Mouse (Mus musculus) spleen, postnatal 36 days (tissue): ENCODE results near the gene Spsb1.

ENCODE experiments used
- DNase-seq, 2 experiments: peaks; one replicate each; pipeline ENCODE4 v3.0.0; 2022; ENCODE audit warnings: low spot score in 2 of 2, mixed read lengths in 1 of 2

The Spsb1 gene

DNA sequence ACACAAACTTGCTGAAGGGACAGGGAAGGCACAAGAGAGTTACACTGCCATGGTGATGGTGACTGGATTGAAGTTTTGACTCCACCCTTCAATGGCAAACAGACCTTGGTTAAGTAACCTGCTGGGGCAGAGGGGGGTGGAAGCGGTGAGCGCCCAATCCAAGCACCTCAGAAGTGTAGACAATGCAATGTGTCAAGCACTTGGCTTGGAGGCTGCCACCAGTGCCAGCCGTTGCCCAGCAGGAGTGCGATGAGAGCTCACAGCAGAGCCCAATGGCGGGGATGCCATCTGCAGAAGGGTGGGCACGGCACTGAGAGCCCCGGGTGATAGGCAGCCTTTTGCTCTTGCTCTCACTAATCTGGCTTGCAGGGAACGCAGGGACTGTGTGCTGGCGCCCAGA lies 2.6 kb downstream of the Spsb1 start:
- no peak for DNase-seq

DNA sequence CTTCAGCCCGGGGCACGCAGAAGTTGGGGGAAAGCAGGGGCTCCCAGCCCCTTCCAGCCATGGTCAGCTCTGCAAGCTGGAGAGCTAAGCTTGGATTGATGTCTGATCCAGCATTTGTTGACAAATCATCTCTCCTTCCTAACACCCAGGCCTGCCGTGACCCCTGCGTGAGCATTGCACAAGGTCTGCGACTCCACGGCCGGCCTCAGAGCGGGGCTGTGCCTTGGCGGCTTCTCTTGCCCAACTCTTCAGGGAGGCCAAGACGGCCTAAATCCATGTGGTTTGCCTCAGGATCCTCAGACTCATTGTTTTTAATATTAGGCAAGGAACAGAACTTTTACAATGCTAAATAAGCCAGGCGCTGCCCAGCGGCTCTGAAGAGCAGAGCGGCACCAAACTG lies 3.6 kb downstream of the Spsb1 start:
- DNase-seq: no peak

DNA sequence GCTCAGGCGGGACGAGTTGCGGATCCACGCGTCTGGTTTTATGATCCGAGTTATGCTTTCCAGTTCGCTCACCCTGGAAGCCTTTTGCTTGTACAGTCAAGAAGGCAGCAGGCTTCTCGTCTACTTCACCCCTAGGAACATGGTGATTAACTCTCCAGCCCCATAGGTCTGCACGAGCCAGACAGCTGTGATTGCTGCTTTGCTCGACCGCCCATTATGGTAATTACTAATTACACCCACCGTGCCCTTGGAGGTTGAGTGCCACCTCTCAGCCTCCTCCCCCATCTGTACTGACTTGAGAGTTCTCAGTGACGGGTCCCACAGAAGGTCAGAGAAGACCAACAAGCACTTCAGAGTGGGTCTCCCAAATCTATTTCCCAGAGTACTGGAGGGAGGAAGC lies 5.2 kb downstream of the Spsb1 start:
- DNase-seq: no peak

DNA sequence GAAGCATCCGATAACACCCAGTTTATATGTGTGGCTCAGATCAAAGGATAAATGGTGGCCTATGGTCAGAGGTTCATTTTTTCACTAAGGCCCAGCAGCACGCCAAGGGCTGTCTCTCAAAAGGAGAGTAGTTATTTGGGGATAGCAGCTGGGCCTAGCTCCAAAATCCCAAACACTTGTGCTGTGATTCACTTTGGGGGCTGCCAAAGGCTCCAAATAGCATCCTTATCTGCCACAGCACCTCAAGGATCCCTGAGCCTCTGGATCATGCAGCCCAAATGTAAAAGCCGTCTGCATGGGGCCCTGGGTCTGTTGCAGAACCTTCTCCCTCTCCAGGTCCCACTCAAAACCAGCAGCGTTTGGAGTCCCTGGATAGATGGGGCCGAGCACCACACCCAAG lies 6.7 kb downstream of the Spsb1 start:
- no peak for DNase-seq

DNA sequence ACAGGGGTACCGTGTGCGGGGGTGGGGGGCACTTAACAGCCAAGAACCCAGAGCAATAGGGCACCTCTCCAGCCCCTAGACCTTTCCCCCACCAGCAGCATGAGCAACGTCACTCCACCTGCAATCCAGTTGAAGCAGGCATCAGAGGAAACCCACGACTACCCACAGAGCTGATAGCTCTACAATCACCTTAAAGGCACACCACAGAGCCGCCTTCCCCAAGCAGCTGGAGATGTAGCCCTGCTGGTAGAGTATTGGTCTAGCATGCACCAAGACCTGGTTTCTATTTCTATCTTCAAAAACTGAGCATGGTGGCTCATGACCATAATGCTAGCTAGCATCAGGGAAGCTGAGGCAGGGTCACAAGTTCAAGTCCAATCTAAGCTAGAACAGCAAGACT lies 7.4 kb downstream of the Spsb1 start:
- no peak for DNase-seq

DNA sequence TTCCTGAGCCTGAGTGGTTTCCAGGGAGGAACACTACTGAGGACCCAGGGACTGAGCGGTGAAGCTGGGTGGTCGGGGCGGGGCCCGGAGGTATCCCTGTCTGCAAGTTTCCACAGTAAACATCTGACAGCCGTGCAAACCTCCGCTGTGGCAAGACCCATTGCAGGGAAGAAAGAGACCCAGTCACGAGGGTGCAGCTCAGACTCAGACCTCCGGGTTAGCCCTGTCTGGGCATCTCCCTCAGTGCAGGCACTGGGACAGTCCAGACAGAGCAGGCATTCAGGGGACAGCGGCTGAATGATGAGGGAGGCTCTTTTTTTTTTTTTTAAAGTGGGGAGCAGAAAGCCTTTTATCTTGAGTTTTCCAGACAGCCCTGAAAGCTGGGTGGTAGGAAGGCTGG lies 9.6 kb downstream of the Spsb1 start:
- no peak for DNase-seq

DNA sequence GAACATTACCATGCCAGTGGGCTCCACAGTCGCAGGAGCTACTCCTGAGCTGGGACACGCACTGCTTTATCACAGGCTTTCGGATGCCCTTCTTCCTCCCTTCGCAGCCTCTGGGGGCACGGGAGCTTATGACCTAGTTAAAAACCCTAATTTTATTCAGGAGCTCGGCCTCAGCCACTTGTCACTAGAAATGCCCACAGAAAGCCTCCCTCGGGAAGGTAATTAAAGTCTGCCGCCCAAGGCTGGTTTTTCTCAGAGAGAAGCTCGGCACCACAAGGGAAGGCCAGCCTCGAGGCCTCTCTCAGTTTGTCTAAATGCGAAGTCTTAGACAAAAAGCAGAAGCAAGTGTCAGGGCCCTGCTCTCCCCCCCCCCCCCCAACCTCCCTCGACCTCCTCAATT lies 10.6 kb downstream of the Spsb1 start:
- DNase-seq: no peak

DNA sequence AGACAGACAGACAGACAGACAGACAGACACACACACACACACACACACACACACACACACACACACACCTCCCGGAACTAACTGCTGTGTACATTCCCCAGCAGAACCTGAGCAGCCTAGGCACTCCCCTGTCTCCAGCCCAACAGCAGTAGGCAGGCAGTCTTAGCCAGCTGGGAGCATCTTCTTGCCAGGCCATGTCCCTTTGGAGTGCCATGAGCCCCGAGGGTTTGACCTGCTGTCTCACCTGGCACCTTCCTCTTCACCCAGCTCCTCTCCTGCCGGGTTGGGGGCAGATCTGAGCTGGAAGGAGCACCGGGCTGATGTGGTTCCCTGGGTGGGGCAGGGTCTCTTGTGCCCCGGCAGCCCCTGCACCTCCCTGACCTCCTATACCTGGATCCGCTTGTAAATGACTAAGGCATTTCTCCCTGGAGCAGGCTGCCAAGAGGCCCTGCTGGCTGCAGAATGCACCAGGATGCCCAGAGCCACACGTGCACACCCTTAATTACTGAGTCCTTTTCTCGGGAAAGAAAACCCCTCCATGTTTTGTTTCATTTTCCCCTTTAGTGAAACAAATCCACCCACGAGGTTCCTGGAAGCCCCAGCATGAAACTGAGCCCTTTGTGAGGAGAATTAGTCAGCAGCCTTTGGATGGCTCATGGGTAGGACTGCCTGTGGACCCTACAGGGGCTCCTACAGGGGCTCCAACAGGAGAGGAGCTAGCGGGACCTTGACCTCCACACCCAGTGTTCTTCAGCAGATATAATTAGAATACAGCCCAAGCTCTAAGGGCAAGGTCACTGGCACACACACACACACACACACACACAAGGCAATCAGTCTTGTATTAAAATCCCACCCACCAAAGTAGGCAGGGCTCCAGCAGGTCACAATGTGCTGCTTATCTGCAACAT lies 11.8 kb downstream of the Spsb1 start:
- DNase-seq: no peak

DNA sequence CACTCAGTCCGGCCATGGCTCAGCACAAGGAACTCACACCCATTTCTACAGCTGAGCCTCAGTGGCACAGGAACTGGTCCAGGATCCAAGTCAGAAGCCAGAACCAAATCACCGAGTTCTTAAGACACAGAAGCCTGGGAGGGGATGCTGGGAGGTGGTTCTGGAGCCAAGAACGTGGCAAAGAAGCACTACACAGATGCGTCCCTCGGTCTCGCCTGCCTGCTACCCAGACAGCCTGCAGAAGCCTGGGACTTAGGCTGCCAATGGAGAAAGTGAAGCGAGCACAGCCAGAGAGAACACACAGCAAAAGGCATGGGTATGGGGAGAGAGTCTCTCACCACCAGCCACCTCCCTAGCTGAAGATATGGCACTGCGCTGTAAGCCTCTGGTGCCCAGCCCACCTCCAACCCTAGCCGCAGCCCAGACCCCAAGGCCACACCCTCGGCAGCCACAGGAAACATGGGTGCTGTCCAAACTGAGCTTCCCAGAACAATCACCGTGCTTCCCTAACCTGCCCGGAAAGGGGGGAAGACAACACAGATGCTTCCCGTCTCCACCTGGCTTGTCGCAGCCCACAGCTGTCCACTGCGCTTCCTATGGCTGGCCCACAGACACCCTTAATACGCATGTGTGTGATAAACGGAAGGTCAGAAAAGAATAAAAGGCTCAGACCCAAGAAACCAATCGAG lies 13.6 kb downstream of the Spsb1 start:
- DNase-seq: no peak

DNA sequence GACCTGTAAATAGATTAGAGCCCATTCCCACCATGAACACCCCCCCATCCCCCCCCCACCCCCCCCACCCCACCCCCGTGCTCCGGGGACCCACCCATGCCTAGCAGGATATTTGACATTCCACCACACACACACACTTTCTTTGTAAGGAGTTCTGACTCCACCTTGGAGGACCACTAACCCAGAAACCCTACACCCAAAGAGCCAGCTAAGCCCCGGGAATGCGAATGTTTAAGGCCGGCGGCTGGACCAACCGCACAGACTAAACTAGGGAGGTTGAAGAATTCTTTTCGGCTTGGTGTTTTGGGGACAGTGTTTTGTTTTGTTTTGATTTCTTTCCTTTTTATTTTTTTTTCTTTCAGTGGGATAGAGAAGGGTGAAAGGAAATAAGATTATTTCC lies 16.1 kb downstream of the Spsb1 start:
- no peak for DNase-seq

DNA sequence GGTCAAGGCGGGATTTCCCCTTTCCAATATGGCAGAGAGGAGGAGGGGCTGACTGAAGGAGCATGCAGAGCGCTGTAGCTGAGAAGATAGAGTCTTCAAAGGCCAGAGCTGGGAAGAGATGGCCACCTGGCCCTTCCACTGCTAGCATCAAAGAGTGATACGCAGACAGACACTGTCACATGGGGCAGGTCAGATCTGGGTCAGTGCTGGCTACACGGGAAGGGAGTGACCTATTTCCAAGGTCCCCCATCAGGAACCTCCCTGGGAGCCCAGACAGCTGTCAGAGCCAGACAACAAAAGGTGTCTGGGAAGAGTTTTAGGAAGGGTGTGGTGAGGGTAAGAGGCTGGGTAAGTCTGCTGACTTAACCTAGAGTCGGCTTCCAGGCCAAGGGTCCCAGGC lies 17.9 kb downstream of the Spsb1 start:
- no peak for DNase-seq

DNA sequence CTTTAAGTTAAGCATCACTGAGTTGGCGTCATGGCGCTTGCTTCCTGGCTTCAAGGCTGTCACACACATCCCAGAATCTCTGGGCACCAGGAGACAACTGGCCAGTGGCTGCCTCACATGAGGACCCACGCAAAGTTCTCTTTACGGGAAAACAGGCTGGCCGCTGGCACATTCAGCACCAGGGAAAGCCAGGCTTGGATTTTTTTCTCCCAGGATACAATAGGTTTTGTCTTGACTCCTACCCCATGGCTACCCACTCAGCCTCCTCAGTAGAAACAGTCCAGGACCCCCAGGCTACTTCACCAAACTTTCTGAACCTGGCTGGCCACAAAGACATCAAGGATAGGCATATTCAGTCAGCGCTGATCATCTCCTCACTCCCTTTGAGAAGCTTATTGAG lies 19.4 kb downstream of the Spsb1 start:
- no peak for DNase-seq

DNA sequence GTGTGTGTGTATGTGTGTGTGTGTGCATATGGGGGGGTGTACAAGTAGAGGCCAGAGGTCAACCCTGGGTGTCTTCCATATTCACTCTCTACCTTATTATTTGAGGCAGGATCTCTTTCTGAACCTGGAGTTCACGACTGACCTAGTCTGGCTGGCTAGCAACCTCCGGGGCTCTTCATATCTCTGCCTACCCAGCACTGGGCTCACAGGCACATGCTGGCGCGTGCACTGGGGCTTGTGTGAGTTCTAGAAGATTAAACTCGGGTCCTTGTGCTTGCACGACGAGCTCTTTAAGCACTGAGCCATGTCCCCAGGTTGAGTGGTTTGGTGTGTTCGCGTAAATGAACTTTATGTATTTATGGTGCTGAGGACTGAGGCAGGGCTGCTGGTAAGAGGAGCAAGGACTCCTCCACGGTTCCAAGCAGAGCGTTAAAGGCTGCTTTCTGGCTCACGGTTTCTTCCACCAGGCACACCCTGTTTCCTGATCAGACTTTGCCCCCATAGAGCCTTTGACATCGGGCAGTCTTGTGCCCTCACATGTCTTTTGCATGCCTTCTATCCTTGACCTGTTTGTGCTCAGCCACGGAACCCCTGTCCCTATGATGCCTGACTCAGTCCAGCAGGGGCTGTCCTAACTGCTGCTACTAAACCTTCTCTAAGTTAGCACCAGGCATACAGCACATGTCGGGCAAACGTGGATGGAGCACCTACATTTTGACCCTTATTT lies 21.2 kb downstream of the Spsb1 start:
- no peak for DNase-seq

DNA sequence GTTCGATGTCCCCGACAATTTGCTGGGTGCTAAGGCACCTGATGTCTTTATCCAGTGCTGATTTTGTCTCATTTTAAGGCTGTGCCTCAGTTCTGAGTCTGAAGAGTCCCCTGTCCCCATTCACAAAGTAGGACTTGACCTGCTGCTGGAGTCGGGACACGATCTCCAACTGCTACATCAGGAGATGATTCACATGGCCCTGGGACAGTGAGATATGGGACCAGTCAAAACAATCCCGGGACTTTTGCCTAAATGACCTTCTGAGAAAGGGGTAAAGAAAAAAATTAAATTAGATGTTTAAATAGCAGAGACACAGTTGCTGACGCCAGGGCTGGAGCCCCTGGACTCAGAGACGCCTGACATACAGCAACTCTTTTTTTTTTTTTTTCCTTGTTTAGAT lies 21.8 kb downstream of the Spsb1 start:
- no peak for DNase-seq

DNA sequence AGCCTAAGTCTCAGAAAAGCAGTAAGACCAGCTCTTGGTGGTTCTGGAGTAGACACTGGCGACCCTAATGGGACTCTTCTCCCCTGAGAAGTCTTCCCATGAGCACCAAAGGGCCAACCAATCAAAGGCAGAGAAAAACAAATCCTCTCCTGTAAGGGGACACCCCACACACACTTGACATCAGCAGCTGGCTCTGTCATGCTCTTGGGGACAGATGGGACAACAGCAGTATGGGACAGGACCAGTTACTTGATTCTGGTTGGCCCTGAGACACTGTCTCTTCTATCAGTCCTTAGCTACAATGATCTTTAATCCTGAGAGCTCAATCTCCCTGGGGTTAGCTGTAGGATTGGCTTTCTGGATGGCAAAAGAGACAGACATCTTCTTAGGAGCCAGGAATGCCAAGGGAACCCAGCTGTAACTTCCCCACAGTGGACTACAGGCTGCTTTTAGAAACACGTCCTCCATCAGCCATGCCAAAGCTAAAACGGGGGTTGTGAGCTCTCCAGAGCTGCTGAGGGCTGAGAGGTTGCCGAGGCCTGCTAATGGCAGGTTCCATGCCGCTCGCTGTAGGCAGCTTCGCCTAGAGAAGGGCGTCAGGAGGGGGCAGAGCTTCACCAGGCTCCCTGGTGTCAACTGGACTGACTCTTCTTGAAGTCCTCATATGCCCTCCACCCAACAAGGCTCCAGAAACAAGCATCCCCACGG lies 22.6 kb downstream of the Spsb1 start:
- no peak for DNase-seq

DNA sequence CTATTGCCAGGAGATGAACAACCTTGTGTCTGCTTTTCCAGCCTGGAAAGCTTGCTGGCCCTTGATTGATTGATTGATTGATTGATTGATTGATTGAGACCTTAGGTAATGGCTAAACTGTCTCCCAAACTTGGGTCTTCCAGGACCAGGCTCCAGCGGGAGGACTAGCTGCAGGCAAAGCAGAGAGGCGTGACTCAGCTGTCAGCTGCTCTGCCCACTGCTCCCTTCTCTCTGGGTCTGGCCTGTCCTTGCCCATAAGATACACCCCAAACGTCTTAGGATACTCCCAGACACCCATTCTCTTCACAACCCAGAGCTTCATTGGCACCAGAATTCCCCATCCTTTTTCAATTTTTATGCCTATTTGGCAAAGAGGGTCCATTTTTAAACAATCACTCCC lies 24.1 kb downstream of the Spsb1 start:
- no peak for DNase-seq

DNA sequence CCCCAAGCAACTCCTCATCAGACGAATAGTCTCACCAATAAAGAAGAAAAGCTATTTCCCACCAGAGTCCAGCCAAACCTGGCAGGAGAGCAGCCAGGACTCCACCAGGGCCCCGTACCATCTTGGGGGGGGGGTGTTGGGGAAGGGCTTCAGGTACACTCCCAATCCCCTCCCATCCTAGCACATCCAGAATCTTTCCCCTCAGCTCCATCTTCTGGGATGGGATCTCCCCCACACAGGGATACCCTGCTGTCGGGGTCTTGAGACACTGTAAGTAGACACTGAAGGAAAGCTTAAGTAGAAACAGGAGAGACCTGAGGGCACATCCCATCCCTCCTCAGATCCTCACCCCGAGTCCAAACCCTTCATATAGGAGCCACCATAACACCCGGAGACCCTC lies 31.8 kb downstream of the Spsb1 start:
- no peak for DNase-seq

DNA sequence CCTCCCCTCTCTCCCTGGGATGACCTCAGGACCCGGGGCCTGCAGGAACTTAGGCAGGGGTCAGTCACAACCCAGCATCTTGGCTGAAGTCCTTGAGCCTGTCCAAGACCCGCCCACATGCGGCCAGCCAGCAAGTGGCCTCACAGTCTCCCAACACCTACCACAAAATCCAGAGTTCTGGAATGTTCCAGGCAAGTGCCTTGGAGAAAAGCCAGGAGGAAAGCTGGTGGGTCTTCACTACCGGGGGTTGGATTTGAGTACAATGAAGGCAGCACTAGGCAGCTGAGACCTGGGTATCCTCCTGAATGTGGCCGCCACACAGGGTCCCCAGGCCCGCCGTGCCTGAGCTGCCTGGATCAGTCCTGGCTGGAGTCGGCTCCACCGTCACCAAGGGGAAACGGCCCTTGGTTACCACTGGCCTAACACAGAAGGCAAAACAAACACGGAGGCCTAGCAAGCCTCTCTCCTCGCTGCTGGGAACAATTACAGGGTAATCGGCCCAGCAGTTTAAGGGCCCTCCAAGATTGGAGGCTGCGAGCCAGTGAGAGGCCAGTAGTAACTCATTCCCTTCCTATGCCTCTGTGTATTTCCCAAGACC lies 32.6 kb downstream of the Spsb1 start:
- no peak for DNase-seq

DNA sequence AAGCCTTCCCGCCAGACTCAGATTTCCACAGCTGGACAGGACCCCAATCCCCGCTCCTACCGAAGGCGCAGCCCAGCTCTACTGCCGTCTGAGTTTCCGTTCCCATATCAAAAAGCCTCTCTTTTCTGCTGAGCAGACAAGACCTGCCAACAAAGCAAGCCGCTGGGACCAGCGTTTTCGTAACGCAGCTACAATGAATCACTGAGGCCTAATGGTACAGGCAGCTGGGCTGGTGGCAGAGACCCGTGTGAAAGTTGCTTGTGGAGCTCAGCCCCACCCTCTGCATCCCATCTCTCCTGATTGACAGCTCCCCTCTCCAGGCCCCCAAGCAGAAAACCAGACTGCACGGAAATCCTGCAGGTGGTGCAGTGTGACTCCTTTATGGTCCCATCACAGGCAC lies 34.0 kb downstream of the Spsb1 start:
- DNase-seq: no peak

DNA sequence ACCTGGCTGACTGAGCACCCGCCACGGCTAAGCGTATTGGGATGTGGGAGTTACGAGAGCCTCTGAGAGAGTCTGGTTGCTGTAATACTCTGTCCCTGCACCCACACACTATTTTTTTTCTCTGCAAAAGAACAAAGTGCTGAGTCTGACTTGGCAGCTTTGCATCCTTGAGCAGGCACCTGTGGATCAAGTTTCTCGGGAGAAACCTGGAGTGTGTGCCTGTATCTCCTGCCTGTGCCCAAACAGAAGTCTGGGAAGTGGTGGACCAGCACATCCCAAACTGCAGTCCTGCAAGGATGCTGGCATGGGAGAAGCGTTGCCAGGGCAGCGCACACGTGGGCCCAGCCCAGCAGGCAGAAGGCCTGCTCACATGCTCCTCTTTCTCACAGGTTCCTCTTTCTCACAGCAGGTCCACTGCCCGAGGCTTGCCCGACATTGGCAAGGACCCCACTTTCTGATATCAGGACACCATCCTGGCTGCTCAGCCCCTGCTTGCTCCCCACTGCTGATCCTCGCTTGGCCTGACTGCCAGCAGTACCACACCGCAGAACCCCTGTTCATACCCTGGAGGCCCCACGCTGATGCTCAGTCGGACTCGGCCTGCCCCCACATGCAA lies 36.3 kb downstream of the Spsb1 start:
- DNase-seq: no peak

DNA sequence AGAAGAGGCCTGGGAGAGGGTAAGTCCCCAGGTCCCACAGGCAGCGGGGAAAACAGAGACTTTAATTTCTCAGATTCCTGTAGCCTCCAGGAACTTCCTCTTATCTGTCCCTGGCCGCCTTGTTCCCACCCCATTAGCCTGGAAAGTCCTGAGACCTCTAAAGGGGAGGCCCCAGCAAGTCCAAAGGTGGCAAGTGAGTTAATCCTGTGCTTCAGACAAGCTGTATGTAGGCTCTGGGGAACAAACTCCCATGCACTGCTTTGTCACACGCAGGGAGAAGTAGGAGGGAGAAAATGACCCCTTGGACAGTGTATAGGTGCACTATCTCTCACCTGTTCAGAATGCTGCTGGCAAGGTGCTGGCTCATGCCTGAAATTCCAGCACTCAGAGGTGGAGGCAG lies 38.0 kb downstream of the Spsb1 start:
- no peak for DNase-seq
